Mouse (Mus musculus) MEL (cell line): ENCODE data around the gene Myo1e.

Experiments used
- BHLHE40 ChIP-seq: IDR thresholded peaks from 2 replicates; pipeline ENCODE4 v1.6.1; 2012; ENCODE audit warnings: low read depth, mild to moderate bottlenecking, inconsistent platforms, low read length, improper control_type of control experiment, borderline replicate concordance
- CTCF ChIP-seq, 3 experiments: IDR thresholded peaks in 2 of 3; conservative IDR thresholded peaks in 1 of 3; 2 replicates each; pipeline ENCODE4 v1.5.1; 2011 to 2012; ENCODE audit warnings: low read length in 3 of 3, low read depth in 2 of 3, mild to moderate bottlenecking in 2 of 3, improper control_type of control experiment in 1 of 3, inconsistent platforms in 1 of 3, mixed read lengths in 1 of 3, moderate library complexity in 1 of 3; ENCODE audit not compliant: control insufficient read depth in 1 of 3, insufficient read depth in 1 of 3, poor library complexity in 1 of 3, severe bottlenecking in 1 of 3
- EP300 ChIP-seq, 2 experiments: IDR thresholded peaks; 2 replicates each; pipeline ENCODE4 v1.6.1; 2011; ENCODE audit warnings: improper control_type of control experiment in 2 of 2, low read length in 2 of 2, low read depth in 1 of 2, mild to moderate bottlenecking in 1 of 2
- JUND ChIP-seq: IDR thresholded peaks from 2 replicates; pipeline ENCODE4 v1.6.1; 2011; ENCODE audit warnings: low read depth, mild to moderate bottlenecking, improper control_type of control experiment, low read length
- MAZ ChIP-seq: IDR thresholded peaks from 2 replicates; pipeline ENCODE4 v1.6.1; 2012; ENCODE audit warnings: low read depth, mild to moderate bottlenecking, inconsistent platforms, low read length, improper control_type of control experiment
- MYB ChIP-seq: IDR thresholded peaks from 2 replicates; pipeline ENCODE4 v1.6.1; 2011; ENCODE audit warnings: mild to moderate bottlenecking, low read depth, low read length, improper control_type of control experiment
- POLR2A ChIP-seq, 2 experiments: IDR thresholded peaks; 2 replicates each; pipeline ENCODE4 v1.6.1; 2011 to 2012; ENCODE audit warnings: low read length in 2 of 2, mild to moderate bottlenecking in 2 of 2, control low read depth in 1 of 2, improper control_type of control experiment in 1 of 2, low read depth in 1 of 2, moderate library complexity in 1 of 2; ENCODE audit not compliant: control insufficient read depth in 1 of 2, insufficient read depth in 1 of 2, poor library complexity in 1 of 2
- SMC3 ChIP-seq: IDR thresholded peaks from 2 replicates; pipeline ENCODE4 v1.6.1; 2011; ENCODE audit warnings: low read depth, low read length, improper control_type of control experiment
- TAL1 ChIP-seq: IDR thresholded peaks from 2 replicates; pipeline ENCODE4 v1.6.1; 2012; ENCODE audit warnings: mild to moderate bottlenecking, inconsistent platforms, low read length, moderate library complexity, mixed read lengths

GRCm38 (mm10) chr9:70192336-70192735, 14.8 kb upstream of the Myo1e start:
- TF ChIP-seq POLR2A (IDR thresholded peaks at IDR 0.05; ENCODE audit: control insufficient read depth in 1 of 2, insufficient read depth in 1 of 2, low read depth in 1 of 2, low read length in 2 of 2, poor library complexity in 1 of 2) (no peak), TAL1 (no peak), JUND (no peak), EP300 (IDR thresholded peaks at IDR 0.05; ENCODE audit: low read depth in 1 of 2, low read length in 2 of 2) (no peak), SMC3 (no peak), MAZ (no peak), CTCF (IDR thresholded peaks at IDR 0.05 in 2 of 3, conservative IDR thresholded peaks at IDR 0.05 in 1 of 3; ENCODE audit: control insufficient read depth in 1 of 3, insufficient read depth in 1 of 3, low read depth in 2 of 3, low read length in 3 of 3, poor library complexity in 1 of 3, severe bottlenecking in 1 of 3) (no peak), MYB (no peak), BHLHE40 (no peak)
